Mouse (Mus musculus) macrophage (primary cell): Measurements from ENCODE around the gene Ssx2ip. TPM values are rescaled to one million over a fixed set of nuclear protein-coding genes. Genes with fewer than 3 reads are reported as not detected.
"Not testable (repeated sequence)": the region's sequence is repeated elsewhere in the genome, so short reads cannot be mapped to it uniquely, and the experiment has no call there.

Source experiments
- H3K27ac ChIP-seq: fragments of 350-480 bp; formaldehyde crosslinking; 2 replicates; pipeline ENCODE4 v1.9.0; 2021
- H3K36me3 ChIP-seq: fragments of 350-480 bp; formaldehyde crosslinking; 2 replicates; pipeline ENCODE4 v1.9.0; 2021; ENCODE audit errors: inconsistent target
- H3K4me3 ChIP-seq: fragments of 350-480 bp; formaldehyde crosslinking; 2 replicates; pipeline ENCODE4 v1.9.0; 2021; ENCODE audit errors: inconsistent target
- H3K79me2 ChIP-seq: fragments of 350-480 bp; formaldehyde crosslinking; 2 replicates; pipeline ENCODE4 v1.9.0; 2021; ENCODE audit errors: inconsistent target
- WGBS: methylation state at CpG from one replicate; pipeline ENCODE4 v1.1.7; 2026; ENCODE audit warnings: inconsistent platforms; ENCODE audit not compliant: missing documents; 5-methylcytosine and 5-hydroxymethylcytosine counted together
- polyA plus RNA-seq: library from polyadenylated mRNA; stranded (reverse); fragments of 250-400 nt; gene quantifications from 3 replicates; pipeline ENCODE4 v1.2.4, GENCODE M21; 2018; ENCODE audit warnings: inconsistent platforms

The Ssx2ip gene
- polyA plus RNA-seq, 1 experiment from 2014 or later: 4.8 TPM

- no peak overlapping the region for H3K27ac ChIP-seq
- no peaks in the 10 kb centered on the region for H3K79me2 ChIP-seq
- H3K36me3 ChIP-seq: no peaks in the 10 kb centered on the region
- H3K4me3 ChIP-seq: no peak overlapping the region
- 97% methylated on average over 13 of the region's 13 CpGs for WGBS
These were observed 8.6 kb downstream of the Ssx2ip start for GRCm38 (mm10) chr3:146413016-146413415.

GRCm38 (mm10) chr3:146413992-146414391 is 9.6 kb downstream of the Ssx2ip start:
- no peak overlapping the region for H3K4me3 ChIP-seq
- H3K36me3 ChIP-seq: no peaks in the 10 kb centered on the region
- 89% methylated on average over 4 of the region's 4 CpGs for WGBS
- H3K79me2 ChIP-seq: no peaks in the 10 kb centered on the region
- no peak overlapping the region for H3K27ac ChIP-seq

- Histone ChIP-seq H3K36me3 (no peaks in the 10 kb centered on the region), H3K27ac (no peak overlapping the region), H3K4me3 (no peak overlapping the region), H3K79me2 (no peaks in the 10 kb centered on the region)
- 95% methylated on average over 12 of the region's 12 CpGs for WGBS
These were observed 10.1 kb downstream of the Ssx2ip start for GRCm38 (mm10) chr3:146414555-146414954.

GRCm38 (mm10) chr3:146417873-146418272 is 13.4 kb downstream of the Ssx2ip start:
- Histone ChIP-seq H3K27ac (no peak overlapping the region), H3K79me2 (no peaks in the 10 kb centered on the region), H3K36me3 (no peaks in the 10 kb centered on the region), H3K4me3 (no peak overlapping the region)
- WGBS: 91% methylated on average over 8 of the region's 8 CpGs

GRCm38 (mm10) chr3:146418901-146419300 is 14.5 kb downstream of the Ssx2ip start:
- Histone ChIP-seq H3K4me3 (no peak overlapping the region), H3K27ac (no peak overlapping the region), H3K36me3 (no peaks in the 10 kb centered on the region), H3K79me2 (no peaks in the 10 kb centered on the region)
- WGBS: 64% methylated on average over 7 of the region's 7 CpGs

- 98% methylated on average over 9 of the region's 9 CpGs for WGBS
- Histone ChIP-seq H3K79me2 (no peaks in the 10 kb centered on the region), H3K36me3 (no peaks in the 10 kb centered on the region), H3K4me3 (no peak overlapping the region), H3K27ac (no peak overlapping the region)
These were observed 15.1 kb downstream of the Ssx2ip start for GRCm38 (mm10) chr3:146419534-146419933.

GRCm38 (mm10) chr3:146419992-146420537 is 15.6 kb downstream of the Ssx2ip start:
- Histone ChIP-seq H3K4me3 (no peak overlapping the region), H3K27ac (no peak overlapping the region), H3K36me3 (no peaks in the 10 kb centered on the region), H3K79me2 (no peaks in the 10 kb centered on the region)
- 91% methylated on average over 13 of the region's 15 CpGs for WGBS

GRCm38 (mm10) chr3:146421787-146422186 is 17.3 kb downstream of the Ssx2ip start:
- Histone ChIP-seq H3K79me2 (no peaks in the 10 kb centered on the region), H3K27ac (no peak overlapping the region), H3K4me3 (no peak overlapping the region), H3K36me3 (no peaks in the 10 kb centered on the region)
- 3% methylated on average over 8 of the region's 8 CpGs for WGBS

- 88% methylated on average over 7 of the region's 7 CpGs for WGBS
- no peaks in the 10 kb centered on the region for H3K36me3 ChIP-seq
- no peaks in the 10 kb centered on the region for H3K79me2 ChIP-seq
- no peak overlapping the region for H3K27ac ChIP-seq
- no peak overlapping the region for H3K4me3 ChIP-seq
These were observed 19.3 kb downstream of the Ssx2ip start for GRCm38 (mm10) chr3:146423710-146424109.

GRCm38 (mm10) chr3:146424306-146424900 is 20.0 kb downstream of the Ssx2ip start:
- H3K4me3 ChIP-seq: no peak overlapping the region
- no peak overlapping the region for H3K27ac ChIP-seq
- no peaks in the 10 kb centered on the region for H3K79me2 ChIP-seq
- H3K36me3 ChIP-seq: no peaks in the 10 kb centered on the region
- WGBS: 92% methylated on average over 7 of the region's 7 CpGs

GRCm38 (mm10) chr3:146425902-146426301 is 21.5 kb downstream of the Ssx2ip start:
- H3K27ac ChIP-seq: no peak overlapping the region
- H3K36me3 ChIP-seq: no peaks in the 10 kb centered on the region
- 94% methylated on average over 7 of the region's 7 CpGs for WGBS
- no peak overlapping the region for H3K4me3 ChIP-seq
- no peaks in the 10 kb centered on the region for H3K79me2 ChIP-seq

GRCm38 (mm10) chr3:146426489-146426888 is 22.0 kb downstream of the Ssx2ip start:
- H3K4me3 ChIP-seq: no peak overlapping the region
- H3K27ac ChIP-seq: no peak overlapping the region
- 98% methylated on average over 8 of the region's 8 CpGs for WGBS
- H3K79me2 ChIP-seq: no peaks in the 10 kb centered on the region
- H3K36me3 ChIP-seq: no peaks in the 10 kb centered on the region

GRCm38 (mm10) chr3:146433063-146433462 is 28.6 kb downstream of the Ssx2ip start:
- not testable (repeated sequence) for H3K36me3 ChIP-seq

GRCm38 (mm10) chr3:146433681-146434350 is 29.4 kb downstream of the Ssx2ip start:
- H3K36me3 ChIP-seq: no peaks in the 10 kb centered on the region
- H3K27ac ChIP-seq: no peak overlapping the region
- H3K4me3 ChIP-seq: no peak overlapping the region
- 93% methylated on average over 14 of the region's 14 CpGs for WGBS
- H3K79me2 ChIP-seq: no peaks in the 10 kb centered on the region

More at GRCm38 (mm10) chr3:146433063-146433462, 28.6 kb downstream of the Ssx2ip start:
- WGBS: 94% methylated on average over 8 of the region's 11 CpGs
- not testable (repeated sequence) for H3K79me2 ChIP-seq, H3K27ac ChIP-seq, H3K4me3 ChIP-seq

GRCm38 (mm10) chr3:146434686-146435085 is 30.2 kb downstream of the Ssx2ip start:
- 96% methylated on average over 8 of the region's 8 CpGs for WGBS
- Histone ChIP-seq H3K4me3 (no peak overlapping the region), H3K36me3 (no peaks in the 10 kb centered on the region)

More at GRCm38 (mm10) chr3:146434686-146435085, 30.2 kb downstream of the Ssx2ip start:
- no peak overlapping the region for H3K27ac ChIP-seq
- H3K79me2 ChIP-seq: no peaks in the 10 kb centered on the region
